Mouse (Mus musculus) kidney, postnatal 0 days (tissue): ENCODE measurements around the gene Ssc4d. TPM values are rescaled to one million over a fixed set of nuclear protein-coding genes. Genes with fewer than 3 reads are reported as not detected.

Experiments used
- ATAC-seq: fragments of 200-750 bp; cut with Nextera tagmentation; replicated peaks from 2 replicates; pipeline ENCODE4 v1.8.0; 2017; ENCODE audit warnings: low read depth, moderate number of reproducible peaks, moderate TSS enrichment, moderate library complexity; ENCODE audit not compliant: low FRiP score
- DNase-seq: peaks from one replicate; pipeline ENCODE4 v3.0.0-alpha.2; 2016; ENCODE audit warnings: low spot score
- H3K27ac ChIP-seq: fragments of 300-500 bp; sonication (generic); 2 replicates; pipeline ENCODE4 v1.5.1; 2014; ENCODE audit warnings: mild to moderate bottlenecking
- H3K27me3 ChIP-seq: fragments of 300-500 bp; sonication (generic); 2 replicates; pipeline ENCODE4 v1.6.1; 2014; ENCODE audit warnings: low read length, mixed read lengths; ENCODE audit not compliant: insufficient read depth
- H3K36me3 ChIP-seq: fragments of 300-500 bp; sonication (generic); 2 replicates; pipeline ENCODE4 v1.6.1; 2014; ENCODE audit warnings: low read length, mixed read lengths; ENCODE audit not compliant: insufficient read depth
- H3K4me1 ChIP-seq: fragments of 300-500 bp; sonication (generic); replicated peaks from 2 replicates; pipeline ENCODE4 v1.6.1; 2014; ENCODE audit warnings: antibody characterized with exemption, low read length, mixed read lengths; ENCODE audit not compliant: insufficient read depth
- H3K4me2 ChIP-seq: fragments of 300-500 bp; sonication (generic); 2 replicates; pipeline ENCODE4 v1.6.1; 2014; ENCODE audit warnings: mild to moderate bottlenecking, low read length, moderate library complexity, mixed read lengths
- H3K4me3 ChIP-seq: fragments of 300-500 bp; sonication (generic); replicated peaks from 2 replicates; pipeline ENCODE4 v1.5.1; 2014; ENCODE audit warnings: low read depth, low read length
- H3K9ac ChIP-seq: fragments of 300-500 bp; sonication (generic); 2 replicates; pipeline ENCODE4 v1.6.1; 2014; ENCODE audit warnings: low read depth, low read length
- H3K9me3 ChIP-seq: fragments of 300-500 bp; sonication (generic); replicated peaks from 2 replicates; pipeline ENCODE4 v1.6.1; 2016; ENCODE audit warnings: low read length, inconsistent platforms, mixed read lengths
- CTCF ChIP-seq: IDR thresholded peaks from 2 replicates; pipeline ENCODE4 v1.5.1; 2016; ENCODE audit warnings: antibody characterized with exemption, low read depth, mild to moderate bottlenecking, moderate library complexity
- WGBS: fragments of 180-500 bp; shearing (Covaris S2); extraction: QIAGEN DNeasy Blood & Tissue Kit; methylation state at CpG from one replicate; pipeline ENCODE4 v1.1.7; 2014; 5-methylcytosine and 5-hydroxymethylcytosine counted together
- polyA plus RNA-seq: library from polyadenylated mRNA; unstranded; fragments of >200 nt; fragmentation: Nextera tagmentation; extraction: Ambion mirVana; gene quantifications from 2 replicates; pipeline ENCODE4 v1.2.1, GENCODE M21; 2015

Gene Ssc4d
- polyA plus RNA-seq, 1 experiment from 2014 or later, result 7.5 TPM

DNA sequence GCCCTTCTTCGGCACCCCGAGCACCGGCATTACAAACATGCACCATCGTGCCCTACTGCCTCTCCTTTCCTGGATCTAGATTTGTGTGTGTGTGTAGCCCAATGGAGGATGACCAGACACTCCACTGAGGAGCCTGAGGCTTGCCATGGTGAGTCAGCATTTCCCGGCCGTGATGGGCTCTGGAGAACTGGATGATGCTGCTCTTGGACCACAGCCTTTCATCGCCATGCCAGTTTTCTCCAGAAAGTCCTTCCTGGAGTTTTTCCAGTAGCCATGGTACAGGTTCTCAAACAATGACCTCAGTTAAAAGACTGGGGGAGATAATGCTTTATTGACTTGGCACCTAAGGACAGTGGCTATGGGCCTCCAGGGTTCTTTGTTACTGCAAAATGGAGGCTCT, 14.4 kb downstream of the Ssc4d start:
- 94% methylated on average over 7 of the region's 7 CpGs for WGBS
- no peak for TF ChIP-seq CTCF

GRCm38 (mm10) chr5:135958367-135958766, 16.0 kb downstream of the Ssc4d start:
- Histone ChIP-seq H3K4me3 (no peak overlapping the region), H3K36me3 (no peaks in the 10 kb centered on the region), H3K4me1 (peaks cover 17% of the 10 kb centered on the region; the same call in 1 of the 2 replicates), H3K4me2 (no peak overlapping the region), H3K27me3 (no peaks in the 10 kb centered on the region), H3K27ac (peak overlapping the region; percentile 93), H3K9me3 (no peaks in the 10 kb centered on the region), H3K9ac (no peak overlapping the region)
- WGBS, result 90% methylated on average over 4 of the region's 4 CpGs
- TF ChIP-seq CTCF, result no peak
- ATAC-seq (no peak), DNase-seq (no peak)

More for the DNA sequence above, 14.4 kb downstream of the Ssc4d start:
- DNase-seq (no peak), ATAC-seq (no peak)
- no peaks in the 10 kb centered on the region for H3K36me3 ChIP-seq
- H3K4me3 ChIP-seq, result no peak overlapping the region
- no peak overlapping the region for H3K4me2 ChIP-seq
- H3K4me1 ChIP-seq, result peaks cover 17% of the 10 kb centered on the region; the same call in 1 of the 2 replicates
- no peak overlapping the region for H3K9ac ChIP-seq
- no peaks in the 10 kb centered on the region for H3K27me3 ChIP-seq
- no peaks in the 10 kb centered on the region for H3K9me3 ChIP-seq
- H3K27ac ChIP-seq, result no peak overlapping the region

- no peaks in the 10 kb centered on the region for H3K27me3 ChIP-seq
- H3K36me3 ChIP-seq, result no peaks in the 10 kb centered on the region
- DNase-seq, result peak; percentile 100
- H3K9ac ChIP-seq, result peak overlapping the region; percentile 27; the same call in 1 of the 2 replicates
- H3K4me3 ChIP-seq, result peak overlapping the region; percentile 9; the same call in 1 of the 2 replicates
- 6% methylated on average over 28 of the region's 28 CpGs for WGBS
- peak overlapping the region; percentile 93 for H3K27ac ChIP-seq
- ATAC-seq, result peak; percentile 87
- H3K9me3 ChIP-seq, result no peaks in the 10 kb centered on the region
- TF ChIP-seq CTCF, result no peak
- peaks cover 13% of the 10 kb centered on the region; the same call in 1 of the 2 replicates for H3K4me1 ChIP-seq
- H3K4me2 ChIP-seq, result peak overlapping the region; percentile 50
These were observed 16.9 kb downstream of the Ssc4d start for GRCm38 (mm10) chr5:135957207-135957974.

GRCm38 (mm10) chr5:135956300-135957206, 17.8 kb downstream of the Ssc4d start:
- ATAC-seq (no peak), DNase-seq (peak; percentile 4)
- H3K27ac ChIP-seq, result peak overlapping the region; percentile 83
- peaks cover 7% of the 10 kb centered on the region; the same call in 1 of the 2 replicates for H3K4me1 ChIP-seq
- no peak overlapping the region for H3K9ac ChIP-seq
- H3K36me3 ChIP-seq, result no peaks in the 10 kb centered on the region
- no peak overlapping the region for H3K4me3 ChIP-seq
- TF ChIP-seq CTCF, result no peak
- peak overlapping the region; percentile 38 for H3K4me2 ChIP-seq
- 71% methylated on average over 9 of the region's 9 CpGs for WGBS
- H3K9me3 ChIP-seq, result no peaks in the 10 kb centered on the region
- no peaks in the 10 kb centered on the region for H3K27me3 ChIP-seq

GRCm38 (mm10) chr5:135952830-135953229, 21.5 kb downstream of the Ssc4d start:
- Histone ChIP-seq H3K9me3 (no peaks in the 10 kb centered on the region), H3K36me3 (no peaks in the 10 kb centered on the region), H3K4me2 (no peak overlapping the region), H3K27me3 (no peaks in the 10 kb centered on the region), H3K9ac (no peak overlapping the region), H3K4me3 (no peak overlapping the region), H3K4me1 (peaks cover 6% of the 10 kb centered on the region; the same call in 1 of the 2 replicates), H3K27ac (no peak overlapping the region)
- ATAC-seq, result no peak
- 86% methylated on average over 2 of the region's 2 CpGs for WGBS
- no peak for TF ChIP-seq CTCF
- no peak for DNase-seq

GRCm38 (mm10) chr5:135951660-135952059, 22.7 kb downstream of the Ssc4d start:
- DNase-seq (no peak), ATAC-seq (no peak)
- H3K9ac ChIP-seq, result no peak overlapping the region
- no peaks in the 10 kb centered on the region for H3K9me3 ChIP-seq
- H3K4me1 ChIP-seq, result peaks cover 1% of the 10 kb centered on the region; the same call in 1 of the 2 replicates
- H3K27ac ChIP-seq, result no peak overlapping the region
- H3K4me2 ChIP-seq, result no peak overlapping the region
- H3K4me3 ChIP-seq, result no peak overlapping the region
- no peak for TF ChIP-seq CTCF
- 91% methylated on average over 2 of the region's 2 CpGs for WGBS
- H3K36me3 ChIP-seq, result no peaks in the 10 kb centered on the region
- no peaks in the 10 kb centered on the region for H3K27me3 ChIP-seq
